Mouse (Mus musculus): ENCODE measurements at regions not wholly inside any gene's neighbourhood (a gene's known extent, or its start where the extent isn't known, plus 50 kb on each side); places are given as distances from the start of the nearest gene placed in this dataset.

DNA sequence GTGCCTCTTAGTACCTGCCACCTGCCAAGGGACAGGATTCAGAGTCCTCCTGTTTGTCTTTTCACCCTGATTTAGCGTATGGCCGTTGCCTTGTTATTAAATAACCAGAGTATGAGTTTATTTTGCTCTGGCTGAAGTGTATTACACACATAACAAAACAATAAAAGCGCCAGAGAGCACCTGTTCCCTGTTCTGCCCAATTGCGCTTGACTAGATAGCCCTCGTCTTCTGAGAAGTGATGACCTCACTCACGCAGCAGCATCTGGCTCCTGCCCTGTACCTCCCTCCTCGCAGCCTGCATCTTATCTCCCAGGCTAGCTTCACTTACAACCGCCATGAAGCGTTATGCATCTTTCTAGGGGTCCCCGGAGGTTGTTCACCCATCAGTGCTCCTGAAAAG, 346.5 kb downstream of the Wdr11 start:
- TF ChIP-seq CTCF (IDR thresholded peaks at IDR 0.05; ENCODE audit: insufficient read depth, low read depth, low read length) (no peak), POLR2A (IDR thresholded peaks at IDR 0.05; ENCODE audit: insufficient read depth, low read depth, low read length) (no peak)

Data from olfactory bulb, adult 2 months (tissue).